Mouse (Mus musculus): ENCODE data around the gene Timm17a. TPM values are rescaled to one million over a fixed set of nuclear protein-coding genes. Genes with fewer than 3 reads are reported as not detected.

Timm17a gene
- polyA plus RNA-seq, 1 experiment from 2014 or later = 177 TPM

- WGBS = 7% methylated on average over 15 of the region's 15 CpGs
- peak; percentile 84 for DNase-seq (ENCODE audit: low spot score, missing footprints)
- H3K27me3 ChIP-seq (ENCODE audit: control insufficient read depth, insufficient read depth, low read length) = no peaks in the 10 kb centered on the region
- H3K9me3 ChIP-seq (ENCODE audit: control insufficient read depth, low read length) = no peaks in the 10 kb centered on the region
- peak overlapping the region; percentile 42 for H3K4me2 ChIP-seq
- peak overlapping the region; percentile 18 for H3K4me3 ChIP-seq (ENCODE audit: low read depth, low read length)
- H3K36me3 ChIP-seq (ENCODE audit: control insufficient read depth, insufficient read depth, low read length) = no peaks in the 10 kb centered on the region
- peak; percentile 42; the same call in 1 of the 2 replicates for ATAC-seq (ENCODE audit: low FRiP score)
- peak overlapping the region; percentile 26; the same call in 1 of the 2 replicates for H3K9ac ChIP-seq (ENCODE audit: low read length)
- H3K4me1 ChIP-seq (ENCODE audit: control insufficient read depth, insufficient read depth, low read length) = no peaks in the 10 kb centered on the region
- H3K27ac ChIP-seq (ENCODE audit: low read depth, low read length) = no peak overlapping the region
Measured at GRCm38 (mm10) chr1:135248434-135248850, 65.1 kb downstream of the Timm17a start.

Other genes with a start within 250 kb of the Timm17a start
- 0.12 and 0.15 TPM in 2 replicates for gene Lgr6, start 208.5 kb downstream of the Timm17a start, polyA plus RNA-seq (2014; fragmentation: Nextera tagmentation; extraction: Ambion mirVana)
- 1.4 and 1.6 TPM in 2 replicates for gene Ptpn7, start 181.1 kb downstream of the Timm17a start, polyA plus RNA-seq (2014; fragmentation: Nextera tagmentation; extraction: Ambion mirVana)
- 61.3 and 72.2 TPM in 2 replicates for gene Arl8a, start 167.0 kb downstream of the Timm17a start, polyA plus RNA-seq (2014; fragmentation: Nextera tagmentation; extraction: Ambion mirVana)
- gene Gpr37l1, start 146.1 kb downstream of the Timm17a start, polyA plus RNA-seq (2014; fragmentation: Nextera tagmentation; extraction: Ambion mirVana) = not detected in 2 replicates
- 0.21 and 0.42 TPM in 2 replicates for gene Elf3, start 55.2 kb downstream of the Timm17a start, polyA plus RNA-seq (2014; fragmentation: Nextera tagmentation; extraction: Ambion mirVana)
- 95.8 and 96.2 TPM in 2 replicates for gene Rnpep, start 29.7 kb downstream of the Timm17a start, polyA plus RNA-seq (2014; fragmentation: Nextera tagmentation; extraction: Ambion mirVana)
- 0.39 and 0.81 TPM in 2 replicates for gene Lmod1, start 11.0 kb upstream of the Timm17a start, polyA plus RNA-seq (2014; fragmentation: Nextera tagmentation; extraction: Ambion mirVana)
- 46.5 and 47.2 TPM in 2 replicates for gene Shisa4, start 61.5 kb upstream of the Timm17a start, polyA plus RNA-seq (2014; fragmentation: Nextera tagmentation; extraction: Ambion mirVana)
- gene Ipo9, start 116.7 kb upstream of the Timm17a start, polyA plus RNA-seq (2014; fragmentation: Nextera tagmentation; extraction: Ambion mirVana) = 167 and 188 TPM in 2 replicates